Mouse (Mus musculus) gastrocnemius, adult 2 months (tissue): Measurements from ENCODE around the gene Kcnd3. TPM values are rescaled to one million over a fixed set of nuclear protein-coding genes. Genes with fewer than 3 reads are reported as not detected.
A peak's percentile ranks its signal among the peaks of the same experiment; 100 is the strongest.

Experiments used
- DNase-seq: peaks from one replicate; pipeline ENCODE4 v3.0.0; 2022
- H3K27ac ChIP-seq: fragments of 200-600 bp; 2 replicates; pipeline ENCODE4 v1.8.1; 2022; ENCODE audit warnings: mild to moderate bottlenecking
- H3K4me3 ChIP-seq: fragments of 200-600 bp; 2 replicates; pipeline ENCODE4 v1.8.1; 2022; ENCODE audit warnings: mild to moderate bottlenecking, moderate library complexity
- CTCF ChIP-seq: fragments of 200-600 bp; IDR thresholded peaks from 2 replicates; pipeline ENCODE4 v1.8.1; 2022; ENCODE audit warnings: antibody characterized with exemption, mild to moderate bottlenecking, moderate library complexity
- intact Hi-C: fragments of 180-260 bp; cut with DNase I; formaldehyde crosslinking; loops from one replicate; pipeline ENCODE4 v1.15.1; 2025
- long read RNA-seq, 2 experiments: library from polyadenylated mRNA; stranded (forward); transcript quantifications; one replicate each; pipeline ENCODE4 v2.0.0; 2021
- total RNA-seq, 2 experiments: library from RNA; stranded (reverse); gene quantifications; 2 replicates each; pipeline ENCODE4 v1.2.3; 2021

Gene Kcnd3
- under 1 TPM; 0.05 to 0.08 TPM for total RNA-seq
- long read RNA-seq, experiment 1: 0 reads
- long read RNA-seq, experiment 2: 0 reads

DNA sequence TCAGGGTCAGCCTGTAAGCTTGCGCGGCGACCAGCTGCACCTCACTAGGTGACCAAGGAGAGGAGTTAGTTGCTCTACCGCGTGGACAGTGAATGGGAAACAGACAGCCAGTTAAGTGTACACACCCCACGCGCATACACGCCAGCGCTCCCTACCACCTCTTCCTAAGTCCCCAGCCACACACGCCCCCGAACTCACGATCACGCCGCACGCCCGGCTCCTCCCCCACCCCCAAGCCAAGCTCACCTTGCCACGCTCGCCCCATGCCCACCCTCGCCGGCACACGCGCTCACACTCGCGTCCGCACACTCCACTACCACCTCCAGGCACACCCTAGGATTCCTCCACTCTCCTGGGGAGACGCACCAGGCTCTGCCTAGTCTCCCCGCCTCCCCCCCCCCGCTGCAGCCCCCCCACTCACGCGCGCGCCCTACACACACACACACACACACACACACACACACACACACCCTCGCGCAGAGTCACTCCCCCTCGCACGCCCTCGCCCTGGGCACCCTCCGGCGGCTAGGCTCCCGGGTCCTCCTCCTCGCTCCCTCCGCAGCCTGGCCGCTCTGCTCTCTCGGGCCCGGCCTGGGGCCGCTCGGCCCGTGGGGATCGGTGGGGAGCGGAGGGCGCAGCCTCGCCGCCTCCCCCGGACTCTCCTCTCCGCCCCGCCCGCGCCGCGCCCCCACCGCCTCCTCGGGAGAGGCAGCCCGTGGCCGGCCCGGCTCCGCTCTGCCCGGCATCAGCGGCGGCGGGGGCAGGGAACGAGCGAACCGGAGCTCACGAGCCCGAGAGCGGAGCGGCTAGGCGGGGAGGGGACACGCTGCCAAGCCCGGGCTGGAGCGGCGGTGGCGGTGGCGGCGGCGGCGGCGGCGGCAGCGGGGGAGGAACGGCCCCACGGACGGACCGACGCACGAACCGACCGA lies at the start of gene Kcnd3:
Gene Kcnd3 (plus strand): TSS at position 704 of the 929 bp plus-strand sequence.
- DNase-seq: peak; percentile 67
- TF ChIP-seq CTCF: no peak
- Histone ChIP-seq H3K4me3 (peak within 1 kb of the TSS; percentile 77), H3K27ac (no peak within 1 kb of the TSS)
- intact Hi-C loops: no loop called here

DNA sequence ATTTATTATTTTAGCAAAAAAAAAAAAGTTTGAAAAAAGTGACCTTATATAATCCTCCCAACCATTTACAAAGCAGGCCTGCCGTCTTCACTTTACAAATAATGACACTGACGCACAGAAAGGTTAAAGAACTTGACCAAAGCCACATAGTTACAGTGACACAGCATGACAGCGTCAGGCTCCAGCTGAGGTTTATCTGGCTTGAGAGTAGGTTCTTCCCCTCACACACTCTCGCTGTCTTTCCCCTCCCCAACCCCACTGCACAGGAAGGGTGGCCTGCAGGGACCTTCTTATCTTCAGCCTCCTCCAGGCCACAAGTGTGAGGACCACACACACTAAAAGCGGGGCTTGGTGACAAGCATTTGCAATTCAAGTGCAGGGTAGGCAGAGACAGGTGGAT lies 49.5 kb upstream of the Kcnd3 start:
- TF ChIP-seq CTCF: no peak
- H3K27ac ChIP-seq: no peak overlapping the region
- no peak for DNase-seq
- no peak overlapping the region for H3K4me3 ChIP-seq
- intact Hi-C loops: no loop called here

DNA sequence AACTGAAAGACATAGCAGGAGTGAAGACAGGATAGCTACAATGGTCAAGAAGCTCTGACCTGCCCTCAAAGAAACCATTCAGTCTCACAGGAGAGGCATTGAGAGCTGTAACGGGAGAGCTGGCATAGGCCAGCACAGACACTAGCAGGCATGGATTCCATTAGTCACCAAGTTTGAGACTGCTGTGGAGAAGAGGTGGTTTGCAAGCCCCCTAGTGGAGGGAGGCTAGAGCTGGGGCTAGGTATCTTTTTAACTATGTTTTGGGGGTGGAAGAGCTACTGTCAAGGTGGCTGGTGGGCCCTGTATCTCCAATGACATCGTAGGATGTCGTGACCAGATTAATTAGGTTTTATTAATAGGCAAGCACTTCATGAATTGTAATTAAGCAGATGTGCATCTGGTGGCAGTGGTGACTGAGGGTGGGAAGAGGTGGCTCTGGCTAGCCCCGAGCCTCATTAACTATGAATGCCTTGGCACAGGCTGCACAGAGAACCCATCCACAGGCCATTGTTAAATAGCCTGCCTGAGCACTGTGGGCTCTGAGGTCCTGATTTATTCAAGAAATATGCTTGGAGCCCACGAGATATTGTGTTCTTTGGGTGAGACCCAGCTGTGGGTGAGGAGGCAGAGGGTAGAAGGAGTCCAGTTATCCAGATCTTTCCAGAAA lies 48.6 kb upstream of the Kcnd3 start:
- no peak overlapping the region for H3K27ac ChIP-seq
- intact Hi-C loops: no loop called here

DNA sequence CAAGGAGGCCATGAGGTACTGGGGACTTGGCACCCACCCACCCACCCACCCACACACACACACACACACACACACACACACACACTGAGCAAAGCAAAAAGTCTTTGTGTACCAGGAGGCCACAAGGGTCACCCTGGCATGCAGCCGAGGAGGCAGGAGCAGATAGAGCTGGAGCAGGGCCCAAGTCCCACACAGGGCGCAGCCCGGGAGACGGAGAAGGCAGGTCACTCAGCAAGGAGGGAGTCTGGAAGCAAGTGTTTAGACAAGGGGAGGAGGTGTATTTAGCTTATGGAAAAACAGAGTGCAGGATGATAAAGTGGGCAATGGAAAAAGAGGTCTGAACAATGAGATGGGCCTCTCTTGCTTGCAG lies 48.1 kb upstream of the Kcnd3 start:
- no peak for TF ChIP-seq CTCF
- intact Hi-C loops: no loop called here
- no peak for DNase-seq
- H3K4me3 ChIP-seq: no peak overlapping the region
- no peak overlapping the region for H3K27ac ChIP-seq

More for the DNA sequence above, 48.6 kb upstream of the Kcnd3 start:
- H3K4me3 ChIP-seq: no peak overlapping the region
- DNase-seq: no peak
- TF ChIP-seq CTCF: no peak

DNA sequence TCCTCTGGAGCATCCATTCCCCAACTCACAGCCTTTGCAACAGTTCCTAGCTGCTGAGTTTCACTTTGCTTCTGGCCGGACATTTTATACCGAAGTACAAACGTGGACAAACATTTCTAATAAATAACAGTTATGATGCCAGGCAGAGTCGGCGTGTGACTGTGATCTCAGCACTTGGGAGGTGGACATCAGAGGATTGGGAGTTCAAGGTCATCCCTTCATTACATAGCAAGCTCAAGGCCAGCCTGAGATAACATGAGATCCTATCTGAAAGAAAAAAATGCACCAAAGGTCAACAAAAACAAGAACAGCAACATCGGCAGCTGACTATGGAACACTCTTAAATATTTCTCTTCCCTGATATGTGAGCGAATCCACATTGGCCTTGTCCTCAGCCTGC lies 46.6 kb upstream of the Kcnd3 start:
- TF ChIP-seq CTCF: no peak
- no peak overlapping the region for H3K4me3 ChIP-seq
- intact Hi-C loops: no loop called here
- H3K27ac ChIP-seq: no peak overlapping the region
- DNase-seq: no peak

DNA sequence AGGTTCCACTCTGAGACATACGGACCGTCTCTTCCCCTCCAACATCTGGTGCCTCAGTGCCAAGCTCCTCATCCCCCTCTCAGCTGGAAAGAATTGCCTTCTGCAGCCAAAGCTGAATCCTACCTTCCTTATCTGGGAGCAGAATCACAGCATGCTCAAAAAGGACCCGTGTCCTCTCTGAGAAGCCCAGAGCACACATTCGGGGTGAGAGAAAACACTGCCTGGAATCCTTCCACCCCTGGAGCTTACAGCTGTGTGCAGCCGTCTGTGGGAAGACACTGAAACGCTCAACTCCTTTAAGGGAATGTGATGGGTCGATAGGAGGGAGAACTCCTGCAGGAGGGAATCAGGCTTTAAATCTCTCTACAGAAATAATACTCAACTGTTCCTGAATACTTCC lies 46.1 kb upstream of the Kcnd3 start:
- no peak for DNase-seq
- no peak for TF ChIP-seq CTCF
- H3K4me3 ChIP-seq: no peak overlapping the region
- intact Hi-C loops: no loop called here
- H3K27ac ChIP-seq: no peak overlapping the region

DNA sequence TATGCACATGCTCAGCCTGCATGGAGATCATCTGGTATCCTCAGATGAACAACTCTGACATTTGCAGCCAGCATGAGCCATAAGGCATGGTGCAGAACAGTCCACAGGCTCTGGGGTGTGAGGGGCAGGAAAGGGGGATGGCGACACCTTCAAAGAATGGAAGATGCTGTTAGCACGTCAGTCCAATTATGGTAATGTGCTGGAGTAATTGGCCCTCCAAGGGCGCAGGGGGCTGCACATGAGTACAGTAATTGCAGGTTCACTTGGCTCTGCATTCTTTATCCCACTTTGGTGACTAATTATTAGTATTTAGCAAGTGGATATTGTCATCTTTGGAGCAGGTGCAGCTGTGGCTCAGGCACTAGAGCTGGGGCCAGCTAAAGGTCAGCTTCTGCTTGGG lies 43.9 kb upstream of the Kcnd3 start:
- no peak overlapping the region for H3K27ac ChIP-seq
- H3K4me3 ChIP-seq: no peak overlapping the region
- DNase-seq: no peak
- no peak for TF ChIP-seq CTCF
- intact Hi-C loops: no loop called here

DNA sequence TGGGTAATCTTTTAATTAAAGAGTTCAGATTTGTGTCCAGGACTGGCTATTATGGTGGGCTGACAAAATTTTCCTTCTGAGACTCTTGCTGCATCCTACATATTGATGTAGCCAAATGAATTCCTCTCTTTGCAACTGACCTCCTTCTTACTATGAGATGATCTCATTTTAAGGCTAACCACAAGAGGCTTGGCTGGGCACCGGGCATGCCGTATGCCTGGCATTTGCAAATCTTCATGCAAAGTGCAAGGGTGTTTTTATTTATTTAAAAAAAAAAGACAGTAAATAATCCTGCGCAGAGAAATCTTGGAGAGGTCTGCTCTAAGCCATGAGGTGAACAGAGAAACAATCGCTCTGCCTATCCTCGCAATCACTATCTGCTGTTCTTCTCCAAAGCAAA lies 41.3 kb upstream of the Kcnd3 start:
- intact Hi-C loops: no loop called here
- Histone ChIP-seq H3K4me3 (no peak overlapping the region), H3K27ac (no peak overlapping the region)
- TF ChIP-seq CTCF: no peak
- no peak for DNase-seq

DNA sequence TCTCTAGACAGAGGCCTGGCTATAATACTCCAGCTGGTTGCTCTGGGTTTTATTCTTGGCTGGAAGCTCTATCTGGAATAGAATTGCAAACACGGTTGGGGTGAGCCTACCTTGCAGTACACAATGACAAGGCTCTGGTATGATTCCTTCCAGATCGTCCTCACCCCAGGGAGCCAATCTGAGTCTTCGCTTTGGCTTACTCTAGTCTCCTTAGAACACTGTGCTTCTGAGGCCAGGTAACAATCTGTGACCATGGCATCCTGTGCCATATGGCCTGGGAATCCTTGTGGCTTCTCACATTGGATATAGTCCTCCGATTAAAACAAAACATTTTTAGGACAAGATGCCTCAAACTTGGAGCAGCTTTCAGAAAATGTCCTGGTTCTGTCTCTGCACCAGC lies 40.4 kb upstream of the Kcnd3 start:
- no peak for TF ChIP-seq CTCF
- intact Hi-C loops: no loop called here
- no peak overlapping the region for H3K4me3 ChIP-seq
- H3K27ac ChIP-seq: no peak overlapping the region
- no peak for DNase-seq

DNA sequence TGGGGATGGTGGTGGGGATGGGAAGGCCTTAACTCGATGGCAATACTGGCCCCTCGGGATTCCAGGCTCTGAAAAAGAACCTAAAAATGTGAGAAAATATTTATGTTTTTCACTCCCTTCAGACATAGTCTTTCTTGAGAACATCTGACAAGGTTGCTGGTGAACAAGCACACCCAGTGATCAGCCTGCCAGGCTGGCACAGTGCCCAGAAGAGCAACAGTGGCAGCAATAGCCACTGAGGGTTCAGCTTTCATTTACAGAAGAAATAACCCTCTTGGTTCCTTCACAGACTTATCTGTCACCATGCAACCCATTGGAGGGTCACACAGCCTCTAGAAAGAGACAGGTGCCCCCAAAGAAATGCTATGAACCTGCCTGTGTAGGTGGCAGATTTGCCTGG lies 39.9 kb upstream of the Kcnd3 start:
- TF ChIP-seq CTCF: no peak
- intact Hi-C loops: no loop called here
- no peak for DNase-seq
- no peak overlapping the region for H3K4me3 ChIP-seq
- no peak overlapping the region for H3K27ac ChIP-seq

DNA sequence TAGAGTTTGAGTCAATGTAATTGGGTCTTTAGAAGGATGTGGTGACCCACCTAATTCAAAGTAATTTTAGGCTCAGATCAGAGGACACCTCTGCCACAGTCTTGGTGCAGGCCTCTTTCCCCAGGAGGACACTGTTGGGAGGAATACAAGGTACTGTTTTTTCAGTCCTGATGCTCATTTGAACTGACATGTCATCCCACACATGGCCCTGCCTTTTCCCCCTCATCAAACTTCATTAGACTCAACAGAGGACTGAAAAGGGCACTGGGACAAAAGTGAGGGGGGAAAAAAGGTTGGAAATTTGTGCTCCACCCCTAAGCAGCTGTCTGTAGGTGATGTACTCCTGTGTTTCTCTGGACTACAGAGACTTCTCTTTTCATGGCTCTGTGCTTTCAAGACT lies 39.4 kb upstream of the Kcnd3 start:
- Histone ChIP-seq H3K4me3 (no peak overlapping the region), H3K27ac (no peak overlapping the region)

DNA sequence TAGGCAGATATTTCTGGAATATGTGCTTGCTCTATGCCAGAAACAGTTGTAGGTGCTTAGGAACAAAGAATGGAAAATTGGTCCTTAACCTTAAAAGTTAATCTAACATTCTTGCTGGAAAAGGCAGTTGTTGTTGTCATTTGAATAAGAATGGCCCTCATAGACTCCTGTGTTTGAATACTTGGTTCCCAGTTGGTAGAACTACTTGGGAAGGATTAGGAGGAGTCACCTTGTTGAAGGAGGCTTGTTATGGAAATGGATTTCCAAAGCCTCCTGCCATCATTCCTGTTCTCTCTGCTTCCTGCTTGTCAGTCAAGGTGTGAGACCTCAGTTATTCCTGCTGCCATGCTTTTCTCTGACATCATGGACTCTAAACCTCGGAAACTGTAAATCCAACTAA lies 33.7 kb upstream of the Kcnd3 start:
- Histone ChIP-seq H3K27ac (no peak overlapping the region), H3K4me3 (no peak overlapping the region)
- TF ChIP-seq CTCF: no peak
- intact Hi-C loops: no loop called here
- DNase-seq: no peak

More for the DNA sequence above, 39.4 kb upstream of the Kcnd3 start:
- TF ChIP-seq CTCF: no peak
- no peak for DNase-seq
- intact Hi-C loops: no loop called here

DNA sequence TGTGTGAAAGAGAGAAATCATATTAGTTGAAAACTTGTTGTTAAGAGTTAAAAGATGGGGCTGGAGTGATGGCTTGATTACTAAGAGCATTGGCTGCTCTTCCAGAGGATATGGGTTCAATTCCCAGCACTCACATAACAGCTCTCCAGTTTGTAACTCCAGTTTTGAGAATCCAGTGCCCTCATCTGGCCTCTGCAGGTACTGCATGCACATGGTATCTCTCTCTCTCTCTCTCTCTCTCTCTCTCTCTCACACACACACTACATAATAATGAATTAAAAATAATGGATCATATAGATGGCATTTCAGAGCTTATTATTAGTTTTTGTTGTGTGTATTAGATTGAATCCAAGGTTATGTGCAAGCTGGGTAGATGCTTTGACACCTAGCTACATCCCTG lies 29.7 kb upstream of the Kcnd3 start:
- DNase-seq: no peak
- intact Hi-C loops: no loop called here
- no peak overlapping the region for H3K4me3 ChIP-seq
- no peak overlapping the region for H3K27ac ChIP-seq
- TF ChIP-seq CTCF: peak; percentile 16; the same call in 1 of the 2 replicates
